Mouse (Mus musculus) urinary bladder, postnatal 4 days (tissue): Measurements from ENCODE around the gene Arhgef28.
A peak's percentile ranks its signal among the peaks of the same experiment; 100 is the strongest.

Source experiments
- DNase-seq, 2 experiments: peaks; one replicate each; pipeline ENCODE4 v3.0.0; 2021 to 2022; ENCODE audit warnings: low spot score in 2 of 2

Arhgef28 gene

DNA sequence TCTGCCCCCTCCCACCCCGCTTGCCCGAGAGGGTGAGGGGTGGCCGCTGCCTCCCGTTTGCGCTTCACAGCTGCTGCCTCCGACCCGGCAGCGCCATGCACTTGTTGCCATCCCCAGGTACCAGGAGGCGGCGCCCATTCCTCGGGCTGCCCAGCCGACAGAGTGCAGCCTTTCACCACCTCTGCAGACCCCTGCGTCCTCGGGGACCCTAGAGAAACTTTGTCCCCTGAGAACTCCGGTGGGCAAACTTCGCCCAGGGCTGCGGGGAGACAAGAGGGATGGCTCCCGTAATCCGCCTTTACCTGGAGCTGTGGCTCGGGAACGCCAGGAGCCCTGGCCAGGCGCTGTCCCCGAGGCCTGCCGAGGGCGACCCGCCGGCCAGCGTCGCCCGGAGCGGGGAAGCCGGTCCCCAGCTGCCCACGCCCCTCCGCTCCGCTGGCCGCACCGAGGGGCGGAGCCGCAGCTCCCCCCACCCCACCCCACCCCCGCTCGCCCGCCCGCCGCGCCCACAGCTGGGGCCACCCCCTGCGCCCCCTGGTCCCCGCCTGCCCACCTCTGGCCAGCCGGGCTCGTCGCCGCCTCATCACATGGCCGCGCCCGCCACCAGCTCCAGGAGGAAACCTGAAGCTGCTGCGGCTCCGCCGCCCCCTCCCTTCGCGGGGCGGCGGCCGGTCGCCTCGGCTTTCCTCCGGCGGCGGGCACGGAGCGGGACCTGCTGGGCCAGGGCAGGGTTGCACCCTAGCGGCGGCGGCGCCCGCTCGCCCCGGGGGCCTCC, at the start of gene Arhgef28:
TSS of gene Arhgef28 (minus strand) at position 669 of the 775 bp plus-strand sequence.
- peak; percentile 70 to 73 for DNase-seq

- no peak for DNase-seq
Measured at GRCm38 (mm10) chr13:98254921-98255320, 48.7 kb upstream of the Arhgef28 start.

- no peak for DNase-seq
Measured at GRCm38 (mm10) chr13:98249594-98249993, 43.4 kb upstream of the Arhgef28 start.

DNA sequence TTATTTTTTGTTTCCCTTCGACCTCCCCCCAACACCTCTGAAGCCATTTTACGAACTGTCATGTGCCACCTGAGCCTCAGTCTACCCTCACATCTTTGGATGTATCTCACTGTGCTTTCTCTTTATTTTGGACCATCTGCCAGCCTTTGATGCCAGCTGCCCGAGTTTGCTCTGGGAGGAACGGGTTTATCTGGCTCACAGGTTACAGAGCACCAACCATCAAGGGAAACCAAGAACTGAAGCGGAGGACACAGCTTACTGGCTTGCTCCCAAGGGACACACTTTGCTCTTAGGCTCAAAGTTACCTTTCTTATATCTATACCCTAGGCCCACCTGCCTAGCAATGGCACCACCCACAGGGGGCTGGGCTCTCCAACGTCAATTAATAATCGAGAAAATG, 39.1 kb upstream of the Arhgef28 start:
- no peak for DNase-seq

GRCm38 (mm10) chr13:98244571-98245350, 38.5 kb upstream of the Arhgef28 start:
- DNase-seq = no peak

DNA sequence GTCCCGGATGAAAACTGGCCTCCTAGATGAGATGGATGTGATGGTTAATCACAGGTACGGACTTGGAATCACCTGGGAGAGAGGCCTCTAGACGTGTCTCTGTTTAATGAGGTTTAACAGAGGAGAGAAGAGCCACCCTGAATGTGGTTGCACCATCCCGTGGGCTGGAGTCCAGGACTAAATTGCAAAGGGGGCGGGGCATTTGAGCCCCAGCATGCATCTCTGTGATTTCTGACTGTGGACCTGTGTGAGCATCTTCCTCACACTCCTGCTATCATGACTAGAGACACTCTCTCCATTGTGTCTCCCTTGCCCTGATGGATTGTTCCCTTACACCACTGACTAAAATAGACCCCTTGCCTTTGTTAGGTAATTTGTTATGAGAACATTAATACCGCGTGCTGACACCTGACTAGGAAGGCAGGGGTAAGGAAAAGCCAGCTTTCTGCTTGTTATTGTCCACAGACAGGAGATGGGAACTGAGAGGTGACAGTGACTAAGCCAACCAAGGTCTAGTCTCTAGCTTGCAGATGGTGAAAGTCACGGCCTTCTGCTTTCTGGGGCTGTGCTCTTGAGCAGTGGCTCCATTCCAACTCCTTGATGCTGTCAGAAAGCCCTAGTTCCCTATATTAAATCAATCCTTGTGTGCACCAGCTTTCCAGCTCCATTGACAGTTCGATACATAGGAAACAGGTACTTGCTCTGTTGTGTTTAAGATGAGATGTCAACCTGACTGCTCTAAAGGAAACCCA, 35.5 kb upstream of the Arhgef28 start:
- no peak for DNase-seq

DNA sequence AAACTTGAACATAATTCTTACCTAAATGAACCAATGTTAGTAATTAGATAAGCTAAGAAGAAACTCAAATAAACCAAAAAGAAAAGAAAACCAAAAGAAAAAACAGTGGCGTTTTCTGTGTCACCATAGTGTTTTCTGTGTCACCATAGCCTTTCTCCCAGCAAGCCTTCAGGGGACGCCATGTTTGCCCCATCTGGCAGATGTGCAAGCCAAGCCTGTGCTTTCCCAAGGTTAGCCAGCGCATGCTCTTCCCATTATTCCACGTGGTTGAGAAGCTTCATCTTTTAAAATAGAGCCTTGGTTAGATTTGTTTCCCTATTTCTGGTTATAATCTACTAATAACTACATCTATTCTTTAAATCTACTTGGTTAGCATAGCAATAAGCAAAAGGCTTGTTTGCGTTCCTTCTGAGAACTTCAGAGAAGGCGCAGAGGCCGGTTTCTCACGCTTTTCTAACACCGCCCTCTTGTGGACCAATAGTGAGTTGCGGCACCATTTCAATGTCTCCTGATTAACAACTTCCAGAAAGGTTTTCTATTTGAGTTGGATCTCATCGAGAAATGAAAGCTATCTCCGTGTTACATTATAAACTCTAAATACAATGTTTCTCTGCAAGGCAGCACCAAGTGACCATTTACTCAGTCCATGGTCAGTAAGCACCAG, 33.9 kb upstream of the Arhgef28 start:
- peak; percentile 40 to 72 for DNase-seq

DNA sequence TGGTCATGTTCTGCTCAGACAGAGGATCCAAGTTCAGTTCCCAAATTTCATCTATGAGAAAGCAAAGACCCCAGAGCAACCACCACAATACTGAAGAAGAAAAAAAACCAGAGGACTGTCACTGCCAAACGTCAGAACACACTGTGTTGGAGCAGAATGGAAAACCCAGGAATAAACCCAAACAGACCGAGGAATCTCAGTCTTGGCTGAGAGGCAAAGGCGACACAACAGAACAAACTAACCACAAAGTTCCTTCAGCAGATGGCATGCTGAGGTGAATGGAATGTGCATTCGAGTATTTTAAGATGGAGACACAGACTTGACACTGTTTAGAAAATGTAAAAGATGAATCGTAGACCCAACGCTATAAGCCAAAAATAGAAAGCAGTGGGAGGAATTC, 29.2 kb upstream of the Arhgef28 start:
- DNase-seq = no peak

- no peak for DNase-seq
Measured at GRCm38 (mm10) chr13:98230511-98230910, 24.3 kb upstream of the Arhgef28 start.

GRCm38 (mm10) chr13:98226225-98226624, 20.0 kb upstream of the Arhgef28 start:
- no peak for DNase-seq

GRCm38 (mm10) chr13:98222848-98223247, 16.6 kb upstream of the Arhgef28 start:
- DNase-seq = no peak

DNA sequence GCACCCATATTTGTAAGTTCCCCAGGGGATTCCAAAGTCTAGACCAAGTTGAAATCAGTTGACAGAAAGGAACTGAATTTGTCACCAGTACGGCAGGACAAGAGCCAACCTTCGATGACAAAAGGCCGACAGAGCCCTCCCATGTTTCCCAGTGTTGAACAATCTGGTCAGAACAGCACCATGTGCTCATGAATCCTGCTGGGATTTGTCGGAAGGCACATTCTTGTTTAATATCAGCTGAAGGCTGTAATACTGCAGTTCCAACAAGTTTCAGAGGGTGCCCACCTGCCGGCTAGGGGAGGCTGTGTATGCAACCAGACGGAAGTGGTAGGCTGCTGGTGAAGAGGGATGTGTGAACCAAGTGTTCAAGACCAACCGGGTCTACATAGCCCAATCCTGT, 3.9 kb upstream of the Arhgef28 start:
- no peak for DNase-seq

DNA sequence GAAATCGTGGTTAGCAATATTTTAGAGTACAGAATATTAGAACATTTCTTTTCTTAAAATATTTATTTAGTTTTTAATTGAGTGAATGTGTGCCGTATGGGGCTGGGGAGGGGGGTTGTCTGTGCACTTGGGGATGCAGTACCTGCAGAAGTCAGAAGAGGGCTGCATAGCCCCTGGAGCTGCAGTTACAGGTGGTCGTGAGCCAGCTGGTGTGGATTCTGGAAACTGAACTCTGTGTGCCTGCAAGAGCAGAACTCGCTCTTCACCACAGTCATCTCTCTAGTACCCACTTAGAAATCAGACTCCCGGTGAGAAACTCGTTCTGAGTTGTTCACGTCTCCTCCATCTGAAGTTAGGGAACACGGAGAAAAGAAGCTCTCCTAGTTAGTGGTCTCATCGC, 2.6 kb upstream of the Arhgef28 start:
- no peak for DNase-seq

DNA sequence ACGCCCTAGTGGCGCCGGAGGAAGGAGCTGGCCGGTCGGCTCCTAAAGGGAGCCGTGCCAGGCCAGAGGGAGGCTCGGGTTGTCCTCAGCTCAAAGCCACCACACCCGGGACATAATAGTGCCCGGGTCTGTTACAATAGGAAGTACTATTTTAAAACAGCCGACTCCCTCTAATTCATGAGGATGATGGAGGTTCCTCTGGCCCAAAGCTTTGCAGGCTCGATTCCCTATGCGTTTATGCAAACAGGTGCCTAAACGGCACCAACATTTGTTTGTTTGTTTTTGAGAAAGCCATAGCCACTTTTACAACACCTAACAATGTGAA, 269 bp upstream of the Arhgef28 start:
- DNase-seq = no peak

DNA sequence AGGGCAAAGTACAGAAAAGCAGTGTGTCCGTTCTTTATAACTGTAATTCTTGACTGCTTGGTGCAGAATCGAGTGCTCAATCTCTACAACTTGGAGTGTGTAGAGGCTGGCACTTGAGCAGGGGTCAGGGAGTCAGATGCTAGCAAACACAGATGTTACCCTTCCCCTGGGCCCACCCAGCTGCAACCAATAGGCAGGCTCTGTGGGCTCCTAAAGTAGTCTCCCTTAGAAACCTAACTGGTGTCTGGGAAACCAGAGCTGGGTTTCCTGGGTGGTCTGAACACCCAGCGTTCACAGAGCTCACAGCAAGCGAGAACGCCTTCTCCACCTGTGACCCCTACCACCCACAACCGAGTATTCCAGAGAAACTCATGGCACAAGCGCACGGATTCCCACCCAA, 1.1 kb downstream of the Arhgef28 start:
- no peak for DNase-seq

GRCm38 (mm10) chr13:98204371-98204770, 1.9 kb downstream of the Arhgef28 start:
- no peak for DNase-seq

- DNase-seq = no peak
Measured at GRCm38 (mm10) chr13:98201436-98201835, 4.8 kb downstream of the Arhgef28 start.

GRCm38 (mm10) chr13:98192596-98192995, 13.6 kb downstream of the Arhgef28 start:
- no peak for DNase-seq

DNA sequence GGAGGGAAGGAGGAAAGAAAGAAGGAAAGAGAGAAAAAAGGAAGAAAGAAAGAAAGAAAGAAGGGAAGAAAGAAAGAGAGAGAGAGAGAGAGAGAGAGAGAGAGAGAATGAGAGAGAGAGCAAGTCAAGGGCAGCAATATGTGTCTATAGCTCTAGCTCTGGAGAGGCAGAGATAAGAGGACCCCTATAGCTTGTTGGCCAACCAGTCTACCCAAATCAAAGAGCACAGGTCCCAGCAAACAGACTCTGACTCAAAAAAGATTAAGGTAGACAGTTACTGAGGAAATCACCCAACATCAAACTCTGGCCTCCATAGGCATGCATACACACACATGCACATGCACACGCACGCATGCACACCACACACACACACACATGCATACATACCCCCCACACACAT, 17.7 kb downstream of the Arhgef28 start:
- DNase-seq = no peak

- DNase-seq = no peak
Measured at GRCm38 (mm10) chr13:98187904-98188303, 18.3 kb downstream of the Arhgef28 start.

GRCm38 (mm10) chr13:98186179-98186578, 20.1 kb downstream of the Arhgef28 start:
- no peak for DNase-seq

DNA sequence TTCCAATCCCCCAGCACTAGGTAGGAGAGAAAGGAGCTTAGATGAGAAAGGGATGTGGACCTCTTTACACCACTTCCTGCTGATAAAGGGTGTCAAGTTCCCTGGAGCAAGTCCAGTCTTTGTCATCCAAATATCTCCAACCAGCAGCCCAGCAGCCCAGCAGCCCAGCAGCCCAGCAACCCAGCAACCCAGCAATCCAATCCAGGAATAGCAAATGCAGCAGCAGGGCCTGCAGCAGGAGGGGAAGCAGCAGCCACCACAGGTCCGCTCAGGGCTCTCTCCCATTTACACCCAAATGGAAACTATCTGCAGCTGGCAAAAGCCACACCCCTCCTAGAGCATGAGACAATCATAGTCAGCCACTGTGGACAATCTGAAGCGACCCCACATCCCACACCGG, 21.6 kb downstream of the Arhgef28 start:
- DNase-seq = no peak
